Mouse (Mus musculus) gastrocnemius, postnatal 4 days (tissue): ENCODE data around the gene Pdss2. TPM values are rescaled to one million over a fixed set of nuclear protein-coding genes. Genes with fewer than 3 reads are reported as not detected.
A peak's percentile ranks its signal among the peaks of the same experiment; 100 is the strongest.
"Not testable (repeated sequence)": the region's sequence is repeated elsewhere in the genome, so short reads cannot be mapped to it uniquely, and the experiment has no call there.

Experiments
- DNase-seq, 2 experiments: peaks; one replicate each; pipeline ENCODE4 v3.0.0; 2021 to 2022; ENCODE audit warnings: low spot score in 2 of 2, mixed read lengths in 2 of 2
- total RNA-seq, 2 experiments: library from RNA; stranded (reverse); gene quantifications; 2 replicates each; pipeline ENCODE4 v1.2.3; 2021

Pdss2 gene
- total RNA-seq, 2 experiments from 2014 or later, result 17.6 to 20.5 TPM

DNA sequence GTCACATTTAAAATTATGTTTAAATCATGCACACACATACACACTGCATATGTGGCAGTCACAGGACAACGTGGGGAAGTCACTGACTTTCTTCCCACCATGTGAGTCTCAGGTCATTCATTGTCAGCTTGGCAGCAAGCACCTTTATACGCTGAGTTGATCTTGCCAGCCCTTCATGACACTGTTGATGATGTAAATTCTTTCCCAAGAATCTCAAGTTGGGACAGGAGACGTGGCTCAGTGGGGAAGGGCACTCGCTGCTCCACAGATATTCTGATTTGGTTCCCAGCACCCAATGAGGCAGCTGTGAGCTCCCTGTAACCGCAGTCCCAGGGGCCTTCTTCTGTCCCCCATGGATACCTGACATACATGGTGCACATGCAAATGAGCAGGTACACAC lies 147.3 kb downstream of the Pdss2 start:
- no peak for DNase-seq

DNA sequence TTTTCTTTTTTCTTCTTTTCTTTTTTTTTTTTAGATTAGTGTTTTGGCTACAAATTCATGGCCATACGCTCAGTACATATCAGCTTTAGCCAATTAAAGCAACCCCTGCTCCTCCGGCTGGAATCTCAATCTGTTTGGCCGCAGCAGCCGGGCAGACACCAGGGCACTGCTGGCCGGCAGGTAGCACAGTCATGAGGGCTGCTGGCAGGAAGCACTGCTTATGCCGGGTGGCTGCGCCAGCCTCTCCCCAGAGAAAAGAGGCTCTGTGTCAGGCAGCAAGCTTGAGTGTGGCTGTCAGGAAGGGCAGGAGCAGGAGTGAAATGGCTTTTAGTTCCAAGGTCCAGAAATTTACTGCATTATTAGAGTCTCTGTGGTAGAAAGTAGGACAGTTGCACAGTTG lies 151.0 kb downstream of the Pdss2 start:
- no peak for DNase-seq

- no peak for DNase-seq
Measured at GRCm38 (mm10) chr10:43373035-43373434, 151.7 kb downstream of the Pdss2 start.

DNA sequence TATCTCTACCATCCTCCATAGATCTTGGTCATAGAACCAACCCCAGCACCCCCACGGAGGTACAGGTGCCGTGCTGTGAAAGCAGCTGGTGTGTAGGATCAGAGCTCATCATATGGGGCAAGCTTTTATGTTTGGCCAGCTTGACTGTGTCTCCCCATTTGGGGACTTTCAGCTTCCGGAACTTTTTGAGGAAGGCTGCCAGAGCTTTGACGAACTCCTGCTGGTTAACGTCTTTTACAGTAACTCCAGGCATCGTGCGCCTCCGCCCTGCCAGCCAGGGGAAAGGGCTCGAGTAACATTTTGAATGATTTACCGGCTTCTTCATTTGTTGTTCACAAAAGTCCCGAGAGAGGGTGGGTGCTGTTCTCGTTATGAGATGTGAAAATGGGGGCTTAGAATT lies 152.4 kb downstream of the Pdss2 start:
- DNase-seq, result no peak

- no peak for DNase-seq
Measured at GRCm38 (mm10) chr10:43375286-43375685, 154.0 kb downstream of the Pdss2 start.

- no peak for DNase-seq
Measured at GRCm38 (mm10) chr10:43376749-43377148, 155.5 kb downstream of the Pdss2 start.

DNA sequence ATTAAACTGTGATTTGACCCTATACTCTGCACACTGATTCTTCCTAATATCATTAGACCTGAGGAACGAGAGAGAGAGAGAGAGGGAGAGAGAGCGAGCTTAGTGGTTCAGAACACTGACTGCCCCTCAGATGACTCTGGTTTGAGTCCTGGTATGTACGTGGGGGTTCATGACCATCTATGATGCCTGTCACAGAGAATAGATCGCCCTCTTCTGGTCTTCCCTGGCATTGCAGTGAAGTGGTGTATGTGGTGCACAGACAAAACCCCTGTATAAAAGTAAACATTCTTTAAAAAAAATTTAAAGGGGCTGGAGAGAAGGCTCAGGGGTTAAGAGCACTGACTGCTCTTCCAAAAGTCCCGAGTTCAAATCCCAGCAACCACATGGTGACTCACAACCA lies 157.0 kb downstream of the Pdss2 start:
- DNase-seq, result peak in 1 of 2 experiments; percentile 25

DNA sequence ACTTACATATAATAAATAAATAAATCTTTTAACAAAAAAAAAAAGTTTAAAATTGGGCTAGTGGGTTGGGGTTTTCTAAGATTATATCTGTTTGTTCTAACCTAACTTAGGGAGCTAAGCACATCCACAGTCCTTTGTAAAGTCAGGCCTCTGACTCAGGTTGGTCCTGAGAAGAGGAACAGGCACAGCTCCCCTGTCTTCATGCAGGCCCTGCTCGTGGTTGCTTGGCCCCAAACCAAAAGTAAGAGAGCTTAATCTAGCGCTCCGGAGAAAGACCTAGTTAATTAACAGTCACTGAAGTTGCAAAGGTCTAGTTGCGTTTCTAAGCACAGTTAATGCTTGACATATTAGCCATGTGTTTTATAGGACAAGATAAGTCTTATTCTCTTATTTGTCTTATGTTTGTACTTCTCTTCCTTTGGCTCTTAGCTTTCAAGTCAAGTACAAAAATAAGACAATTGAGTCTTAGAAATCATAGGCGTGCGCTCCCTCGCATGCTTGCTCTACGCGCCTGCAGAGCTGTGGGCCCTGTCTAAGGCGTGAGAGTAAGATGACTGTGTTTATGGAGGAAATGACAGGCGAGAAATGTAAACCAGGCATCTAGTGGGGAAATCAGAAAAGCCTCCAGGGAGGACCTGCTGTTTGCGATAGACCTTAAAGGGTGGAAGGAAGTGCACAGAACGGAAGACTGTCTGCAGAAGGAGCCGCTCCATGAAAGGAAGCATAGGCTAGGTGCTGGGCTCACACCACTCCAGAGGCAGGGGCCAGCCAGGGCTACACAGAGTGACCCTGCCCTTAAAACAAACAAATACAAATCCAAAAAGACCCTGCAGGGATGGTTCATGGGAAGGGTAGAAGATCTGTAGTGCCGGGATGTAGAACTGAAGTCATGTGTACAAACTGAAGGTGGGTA lies 157.7 kb downstream of the Pdss2 start:
- no peak for DNase-seq

DNA sequence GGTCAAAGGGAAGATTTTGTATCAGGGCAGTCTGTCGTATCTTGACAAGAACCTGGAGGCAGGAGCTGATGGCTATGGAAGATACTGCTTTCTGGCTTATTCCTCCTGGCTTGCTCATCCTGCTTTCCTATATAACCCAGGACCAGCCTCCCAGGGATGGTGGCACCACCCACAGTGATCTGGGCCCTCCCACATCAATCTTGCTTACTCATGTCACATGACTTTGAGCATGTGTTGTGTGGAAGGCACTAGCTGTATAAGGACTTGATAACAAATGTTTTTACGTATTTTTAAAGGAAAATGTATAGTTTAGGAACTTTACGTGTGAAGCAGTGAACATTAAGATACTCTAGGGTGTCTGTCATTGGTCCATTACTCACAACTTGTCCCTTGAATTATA lies 161.4 kb downstream of the Pdss2 start:
- DNase-seq, result no peak

GRCm38 (mm10) chr10:43384623-43385022 lies 163.3 kb downstream of the Pdss2 start:
- DNase-seq, result no peak

- DNase-seq, result no peak
Measured at GRCm38 (mm10) chr10:43392921-43393320, 171.6 kb downstream of the Pdss2 start.

GRCm38 (mm10) chr10:43393818-43394217 lies 172.5 kb downstream of the Pdss2 start:
- DNase-seq, result no peak

DNA sequence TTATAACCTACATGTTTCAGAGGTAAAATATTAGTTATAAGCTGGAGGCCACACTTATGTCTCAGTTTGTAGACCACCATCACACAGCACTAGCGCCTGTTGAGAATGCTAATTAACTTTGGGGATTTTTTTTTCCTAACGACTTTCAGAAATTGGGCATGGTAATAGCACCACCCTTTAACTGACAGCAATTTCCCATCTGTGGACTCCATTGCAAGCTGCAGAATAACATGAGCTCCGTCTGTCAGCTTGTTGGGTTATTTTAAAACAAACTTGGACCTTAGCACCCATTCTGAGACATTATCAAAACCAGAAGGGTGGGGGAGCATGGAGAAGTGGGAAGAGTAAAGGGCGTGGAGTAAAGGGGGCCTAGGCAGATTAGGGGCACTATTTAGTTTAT lies 174.5 kb downstream of the Pdss2 start:
- DNase-seq, result no peak

DNA sequence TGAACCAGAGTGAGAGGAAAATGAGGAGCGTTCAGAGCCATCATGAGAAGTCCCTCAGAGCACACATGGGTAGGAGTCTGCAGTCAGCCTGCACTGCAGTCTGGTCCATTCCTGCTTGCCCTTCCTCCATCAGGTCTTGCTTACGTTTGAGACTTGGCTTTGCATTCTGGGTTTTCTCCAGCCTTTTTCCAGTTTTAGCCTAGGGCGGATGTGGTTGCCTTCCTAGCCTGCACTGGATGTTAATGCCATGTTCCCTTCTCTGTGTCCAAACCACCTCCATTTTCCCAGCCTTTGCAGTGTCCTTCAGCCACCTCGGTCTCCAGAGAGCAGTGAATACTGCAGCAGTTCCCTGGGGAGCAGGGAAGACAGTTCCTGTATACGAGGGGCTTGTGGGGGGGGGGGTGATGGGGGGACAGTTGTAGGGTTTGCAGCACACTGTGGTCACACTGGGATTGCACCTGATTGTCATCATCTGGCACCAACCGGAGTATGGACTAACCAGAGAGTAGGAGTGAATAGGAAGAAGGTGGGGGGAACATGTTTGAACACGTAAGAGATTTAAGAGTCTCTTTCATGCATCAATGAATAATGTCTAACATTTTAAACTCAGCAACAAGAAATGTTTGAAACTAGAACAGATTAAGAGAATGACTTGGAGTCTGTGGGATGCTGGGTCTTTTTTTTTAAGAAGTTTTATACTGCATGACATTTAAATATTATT lies 178.5 kb downstream of the Pdss2 start:
- DNase-seq, result no peak

DNA sequence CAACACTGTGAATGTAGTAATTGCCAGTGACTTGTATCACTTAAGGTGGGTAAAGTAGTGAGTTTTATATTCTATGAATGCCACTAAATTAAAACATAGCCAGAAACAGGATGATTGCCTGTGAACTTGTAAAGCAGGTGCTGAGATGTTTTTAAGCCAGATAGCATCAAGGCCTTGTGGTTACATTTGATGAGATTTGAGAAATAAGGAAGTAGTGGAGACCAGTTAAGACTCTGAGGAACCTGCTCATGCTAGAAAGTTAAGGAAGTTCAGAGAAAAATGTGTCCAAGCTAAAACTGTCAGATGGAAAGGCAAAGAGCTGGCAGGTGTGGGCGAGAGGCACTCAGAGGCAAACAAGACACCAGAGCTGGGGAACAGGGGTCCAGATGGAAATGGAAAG lies 184.8 kb downstream of the Pdss2 start:
- no peak for DNase-seq

GRCm38 (mm10) chr10:43406885-43407284 lies 185.6 kb downstream of the Pdss2 start:
- no peak for DNase-seq

DNA sequence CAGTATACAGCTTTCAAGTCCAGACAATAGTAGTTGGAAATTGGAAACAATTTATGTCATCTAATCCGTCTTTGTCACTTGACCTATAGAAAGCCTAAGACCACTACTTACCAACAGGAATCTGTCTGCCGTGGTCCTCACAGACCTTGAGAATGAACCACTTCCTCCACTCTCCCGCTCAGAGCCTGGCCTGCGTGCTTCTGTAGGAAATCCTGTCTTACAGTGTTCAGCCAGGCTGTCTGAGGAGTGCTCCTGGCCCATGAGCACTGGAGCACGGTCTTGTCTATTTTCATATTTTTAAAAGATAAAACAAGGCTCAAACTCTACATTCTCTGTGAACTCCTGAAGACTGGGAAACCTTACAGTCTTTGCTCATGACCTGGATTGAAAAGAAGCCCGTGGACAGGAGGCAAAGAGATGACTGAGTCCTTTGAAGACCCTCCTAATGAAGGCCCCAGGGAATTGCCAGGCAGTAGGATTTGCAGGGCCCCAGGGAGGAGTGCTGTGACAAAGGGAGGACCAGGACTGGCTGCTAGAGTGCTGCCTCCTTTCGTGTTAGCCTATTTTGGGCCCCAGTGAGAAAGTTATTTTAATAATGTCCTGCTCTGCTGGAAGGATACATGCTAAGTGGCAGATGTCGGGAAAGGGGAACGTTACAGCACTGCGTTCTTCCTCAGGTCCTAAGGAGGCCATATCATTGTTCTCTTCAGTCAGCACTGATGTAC lies 188.4 kb downstream of the Pdss2 start:
- no peak for DNase-seq

DNA sequence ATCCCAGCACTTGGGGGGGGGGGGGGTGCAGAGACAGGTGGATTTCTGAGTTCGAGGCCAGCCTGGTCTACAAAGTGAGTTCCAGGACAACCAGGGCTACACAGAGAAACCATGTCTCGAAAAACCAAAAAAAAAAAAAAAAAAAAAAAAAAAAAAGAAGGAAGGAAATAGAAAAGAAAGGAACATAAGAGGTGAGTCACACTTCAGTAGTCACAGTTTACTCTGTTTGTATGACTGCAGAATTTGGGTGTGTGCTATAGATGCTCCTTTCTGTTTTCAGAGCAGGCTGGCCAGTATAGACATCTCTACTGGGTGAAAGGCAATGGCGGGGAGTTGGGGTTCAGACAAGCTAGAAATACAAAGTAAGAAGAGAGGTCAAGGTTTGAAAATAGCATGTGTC lies 189.9 kb downstream of the Pdss2 start:
- not testable (repeated sequence) for DNase-seq

DNA sequence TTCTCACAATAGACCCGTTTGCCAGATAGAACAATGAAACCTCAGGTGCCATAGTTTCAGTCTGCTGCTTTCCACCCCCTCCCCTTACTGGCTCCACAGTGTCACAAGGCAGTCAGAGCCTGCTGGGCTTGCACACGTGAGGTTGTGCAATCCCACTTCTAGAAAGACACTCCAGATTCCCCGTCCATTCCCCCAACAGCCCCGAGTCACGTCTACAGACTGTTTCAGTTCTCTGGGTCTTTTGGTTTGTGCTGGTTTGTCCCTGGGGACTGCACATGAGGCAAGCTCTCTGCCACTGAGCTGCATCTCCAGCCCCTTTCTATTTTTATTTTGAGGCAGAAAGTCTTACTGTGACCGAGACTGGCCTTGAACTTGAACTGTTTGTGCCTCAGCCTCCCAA lies 196.1 kb downstream of the Pdss2 start:
- no peak for DNase-seq

DNA sequence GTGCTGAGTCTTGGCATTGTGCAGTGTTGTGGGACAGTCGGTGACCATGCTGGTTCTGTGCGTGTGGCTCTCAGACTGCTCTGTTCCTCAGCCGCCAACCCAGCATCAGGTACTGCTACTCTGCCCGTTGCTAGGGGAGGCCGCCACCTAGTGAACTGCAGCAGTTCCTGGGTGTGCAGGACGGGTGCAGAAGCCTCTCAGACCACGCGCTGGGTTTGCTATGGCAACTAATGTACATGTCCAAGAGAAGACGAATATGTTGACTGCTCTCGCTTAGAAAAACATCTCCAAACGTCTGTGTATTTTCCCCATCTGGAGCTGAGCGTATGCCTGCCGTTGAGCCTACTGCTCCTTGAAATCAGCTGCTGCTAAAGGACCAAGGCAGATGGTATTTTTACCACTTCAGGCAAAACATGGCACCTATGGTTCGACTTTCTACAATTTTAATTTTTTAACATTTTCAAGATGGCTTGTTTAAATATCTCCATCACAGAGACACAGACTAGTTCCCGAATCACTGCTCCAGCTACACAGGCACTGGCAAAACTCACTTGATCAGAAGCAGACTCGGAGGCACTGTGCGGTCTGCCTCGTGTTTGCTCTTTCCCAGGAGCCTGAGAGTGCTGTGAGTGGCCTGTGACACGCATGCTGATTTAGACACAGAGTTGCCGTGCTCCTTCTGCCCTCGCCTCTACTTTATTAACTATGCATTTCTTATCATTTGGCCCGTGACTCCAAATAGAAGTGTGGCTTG lies 199.6 kb downstream of the Pdss2 start:
- DNase-seq, result no peak
